Mouse (Mus musculus) liver, postnatal 0 days (tissue): ENCODE measurements around the gene Oscp1.

Source experiments
- CTCF ChIP-seq: sonication (generic); IDR thresholded peaks from 2 replicates; pipeline ENCODE4 v1.5.1; 2016; ENCODE audit warnings: antibody characterized with exemption, low read depth
- EP300 ChIP-seq: IDR thresholded peaks from 2 replicates; pipeline ENCODE4 v1.6.1; 2016; ENCODE audit warnings: antibody characterized with exemption, low read depth, mild to moderate bottlenecking

DNA sequence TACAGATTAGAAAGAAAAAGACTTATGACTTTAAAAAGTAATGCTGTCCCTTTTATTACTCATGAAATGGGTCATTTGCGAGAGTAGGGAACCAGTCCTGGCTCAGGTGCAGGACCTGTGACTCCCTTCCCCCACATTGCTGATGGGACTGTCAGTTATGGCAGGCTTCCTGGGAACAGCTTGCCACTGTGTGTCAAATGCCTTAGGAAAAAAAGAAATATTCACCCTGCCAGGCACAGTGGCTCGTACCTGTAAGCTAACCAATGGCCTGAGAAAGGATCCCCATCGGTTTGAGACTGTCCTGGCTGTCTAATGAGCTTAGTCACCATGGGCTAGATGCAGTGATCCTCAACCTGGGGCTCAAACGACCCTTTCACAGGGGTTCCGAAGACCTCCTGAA, 61.7 kb downstream of the Oscp1 start:
- TF ChIP-seq CTCF, result no peak
- no peak for TF ChIP-seq EP300
